Mouse (Mus musculus) cortical plate, adult 2 months (tissue): ENCODE measurements around the gene Cmss1. TPM values are rescaled to one million over a fixed set of nuclear protein-coding genes. Genes with fewer than 3 reads are reported as not detected.

Experiments used
- H3K27ac ChIP-seq: fragments of 200-500 bp; 2 replicates; pipeline ENCODE4 v1.5.1; 2012; ENCODE audit warnings: low read length, control low read depth, inconsistent platforms; ENCODE audit not compliant: insufficient read depth
- H3K4me1 ChIP-seq: fragments of 200-500 bp; 2 replicates; pipeline ENCODE4 v1.6.1; 2011; ENCODE audit warnings: low read length; ENCODE audit not compliant: control insufficient read depth, insufficient read depth
- H3K4me3 ChIP-seq: fragments of 200-500 bp; 2 replicates; pipeline ENCODE4 v1.5.1; 2011; ENCODE audit warnings: mild to moderate bottlenecking, low read length, control low read depth; ENCODE audit not compliant: insufficient read depth
- CTCF ChIP-seq: fragments of 200-500 bp; IDR thresholded peaks from 2 replicates; pipeline ENCODE4 v1.5.1; 2011; ENCODE audit warnings: mild to moderate bottlenecking, control low read depth, low read length; ENCODE audit not compliant: insufficient read depth; ENCODE audit errors: extremely low read depth
- POLR2A ChIP-seq: fragments of 200-500 bp; IDR thresholded peaks from 2 replicates; pipeline ENCODE4 v1.6.1; 2011; ENCODE audit warnings: mild to moderate bottlenecking, low read length, control low read depth; ENCODE audit not compliant: insufficient read depth; ENCODE audit errors: extremely low read depth
- polyA plus RNA-seq: library from polyadenylated mRNA; depleted of rRNA; stranded (reverse); fragments of >200 nt; gene quantifications from 2 replicates; pipeline ENCODE4 v1.2.3, GENCODE M21; 2012

Cmss1 gene
- polyA plus RNA-seq, 1 experiment, result 9.5 TPM

DNA sequence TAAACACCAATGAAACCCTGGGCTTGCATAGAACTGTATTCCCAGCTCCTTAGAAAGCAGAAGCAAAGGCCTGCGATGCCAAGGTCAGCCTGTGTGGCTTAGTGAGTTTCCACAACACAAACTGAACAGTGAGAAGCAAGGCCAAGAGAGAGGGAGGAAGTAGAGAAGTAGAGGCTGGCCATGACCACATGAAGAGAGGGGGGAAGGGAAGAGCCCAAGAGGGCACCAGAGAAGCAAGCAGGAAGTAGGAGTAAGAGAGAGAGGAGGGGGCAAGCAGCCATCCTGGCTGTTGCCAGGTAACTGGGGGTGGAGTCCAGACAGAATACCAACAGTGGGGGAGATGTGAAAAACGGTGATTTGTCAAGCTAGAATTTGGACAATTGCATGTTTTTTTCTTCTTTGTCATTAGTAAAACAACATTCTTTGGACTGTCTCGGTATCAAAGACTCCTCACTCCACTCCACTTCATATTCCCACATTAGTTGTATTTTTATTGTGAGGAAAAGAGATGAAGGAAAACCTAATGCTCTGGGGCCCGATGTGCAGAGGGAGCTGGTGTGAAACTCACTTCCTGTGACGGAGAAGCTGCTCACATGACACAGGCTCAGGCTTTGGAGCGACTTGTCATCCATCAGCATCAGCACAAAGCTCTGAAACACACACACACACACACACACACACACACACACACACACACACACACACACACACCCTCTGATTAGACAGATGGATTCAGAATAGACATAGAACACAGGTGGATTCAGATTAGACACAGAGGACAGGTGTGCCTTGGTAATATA, 183.5 kb downstream of the Cmss1 start:
- no peak overlapping the region for H3K4me3 ChIP-seq
- no peak for TF ChIP-seq POLR2A
- no peak for TF ChIP-seq CTCF
- no peak overlapping the region for H3K27ac ChIP-seq
- no peaks in the 10 kb centered on the region for H3K4me1 ChIP-seq

DNA sequence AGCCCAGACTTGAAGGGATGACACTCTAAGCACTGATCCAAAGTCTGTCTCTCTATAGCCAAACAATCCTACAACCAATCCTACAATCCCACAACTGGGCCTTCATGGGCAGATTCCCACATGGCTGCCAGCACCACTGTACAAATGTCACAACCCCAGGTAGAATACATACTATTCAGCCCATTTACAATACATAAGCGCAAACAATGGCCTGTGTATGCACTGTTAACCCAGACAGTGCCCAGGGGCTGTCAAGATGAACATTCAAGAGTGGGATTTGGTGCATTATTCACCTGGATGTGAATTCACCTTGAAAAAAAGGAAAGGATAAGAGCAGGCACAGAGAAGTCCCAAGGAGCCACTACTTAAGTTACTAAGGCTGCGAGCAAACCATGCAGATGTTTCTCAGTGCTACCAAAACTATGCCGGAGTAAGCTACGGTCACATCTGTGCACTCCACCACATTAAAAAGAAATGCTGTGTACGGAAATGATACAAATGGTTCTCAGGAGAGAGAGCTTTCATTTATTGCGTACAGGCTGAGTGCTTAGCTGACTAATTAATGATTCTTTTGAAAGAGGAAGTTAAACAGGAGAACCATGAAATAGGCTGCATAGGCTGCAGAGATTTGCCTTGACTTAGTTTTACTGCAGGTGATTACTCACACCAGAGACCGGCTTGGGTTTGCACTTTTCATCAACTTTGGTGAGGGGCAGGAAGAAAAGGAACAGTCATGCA, 184.8 kb downstream of the Cmss1 start:
- H3K4me1 ChIP-seq, result no peaks in the 10 kb centered on the region
- H3K4me3 ChIP-seq, result no peak overlapping the region
- TF ChIP-seq POLR2A (no peak), CTCF (no peak)
- H3K27ac ChIP-seq, result no peak overlapping the region

DNA sequence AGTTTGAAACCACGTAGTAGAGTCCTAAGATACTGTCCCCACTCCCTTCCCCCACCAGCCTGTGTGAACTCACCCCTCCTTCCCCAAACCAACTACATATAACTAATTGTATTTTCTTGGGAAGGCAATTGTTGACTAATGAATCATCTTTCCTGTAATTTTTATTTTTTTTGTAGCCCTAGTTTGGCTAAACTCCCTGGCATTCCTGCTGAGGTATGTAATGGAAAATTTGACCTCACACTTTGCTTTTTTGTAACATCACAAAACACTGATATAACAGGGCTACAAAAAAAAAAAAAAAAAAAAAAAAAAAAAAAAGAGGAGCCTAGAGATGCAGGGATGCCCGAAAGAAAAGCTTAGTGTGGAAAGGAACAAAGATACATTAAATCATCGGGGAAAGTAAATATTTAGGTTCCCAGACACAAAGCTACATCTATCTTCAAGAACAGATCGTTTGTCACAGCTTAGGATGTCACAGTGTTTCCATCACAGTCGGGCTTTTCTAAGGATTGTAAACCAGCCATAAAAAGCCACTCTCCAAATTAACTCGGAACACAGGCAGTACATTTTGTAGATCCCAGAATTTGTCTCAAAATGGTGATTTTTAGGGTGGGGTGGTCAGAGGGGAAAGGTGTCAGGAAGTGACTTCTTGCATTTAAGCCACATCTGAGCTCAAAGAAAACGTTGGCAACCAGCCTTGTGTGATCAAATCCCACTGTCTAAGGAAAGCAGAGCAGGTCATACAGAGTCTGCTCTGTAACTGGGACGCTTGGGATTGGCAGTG, 185.7 kb downstream of the Cmss1 start:
- TF ChIP-seq CTCF (no peak), POLR2A (no peak)
- Histone ChIP-seq H3K4me3 (no peak overlapping the region), H3K4me1 (no peaks in the 10 kb centered on the region), H3K27ac (no peak overlapping the region)

DNA sequence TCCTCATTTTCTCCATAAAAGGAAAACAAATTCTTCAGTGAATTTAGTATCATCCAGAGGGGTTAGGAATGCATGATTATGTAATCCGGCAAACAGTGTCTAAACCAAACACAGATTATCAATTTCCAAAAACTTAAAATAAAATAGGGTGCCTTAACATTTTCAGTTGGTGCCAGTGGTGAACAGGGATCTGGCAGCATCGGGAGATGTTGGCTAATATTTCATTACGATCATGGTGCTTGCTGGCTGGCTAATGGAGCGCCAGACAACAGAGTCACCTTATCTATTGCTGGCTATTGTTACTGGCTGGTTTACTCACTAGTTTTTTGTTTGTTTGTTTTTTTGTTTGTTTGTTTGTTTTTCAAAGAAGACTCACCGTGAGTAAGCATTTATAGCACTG, 186.8 kb downstream of the Cmss1 start:
- H3K4me1 ChIP-seq, result no peaks in the 10 kb centered on the region
- no peak overlapping the region for H3K27ac ChIP-seq
- TF ChIP-seq POLR2A (no peak), CTCF (no peak)

GRCm38 (mm10) chr16:57419332-57419731, 187.3 kb downstream of the Cmss1 start:
- no peak overlapping the region for H3K27ac ChIP-seq
- H3K4me3 ChIP-seq, result no peak overlapping the region
- no peaks in the 10 kb centered on the region for H3K4me1 ChIP-seq
- no peak for TF ChIP-seq POLR2A
- TF ChIP-seq CTCF, result no peak

More for the DNA sequence above, 186.8 kb downstream of the Cmss1 start:
- no peak overlapping the region for H3K4me3 ChIP-seq

DNA sequence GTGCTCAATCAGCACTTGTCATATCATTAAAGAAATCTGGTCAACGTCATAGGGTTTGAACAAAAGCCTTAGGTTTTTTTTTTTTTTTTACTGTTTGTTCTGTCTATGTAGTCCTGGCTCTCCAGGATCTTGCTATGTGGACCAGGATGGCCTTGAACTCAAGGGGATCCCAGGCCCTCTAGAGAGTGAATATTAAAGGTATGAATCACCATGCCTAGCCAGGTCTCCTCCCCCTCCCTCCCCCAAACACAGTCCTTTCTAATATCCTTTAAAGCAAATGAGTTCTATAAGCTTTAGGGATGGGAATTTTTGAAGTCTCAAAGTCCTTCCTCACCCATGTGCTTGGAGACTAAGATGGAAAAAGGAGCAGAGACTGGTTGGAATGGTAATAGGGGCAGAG, 188.7 kb downstream of the Cmss1 start:
- H3K27ac ChIP-seq, result no peak overlapping the region
- no peak overlapping the region for H3K4me3 ChIP-seq
- TF ChIP-seq CTCF, result no peak
- TF ChIP-seq POLR2A, result no peak
- H3K4me1 ChIP-seq, result no peaks in the 10 kb centered on the region

DNA sequence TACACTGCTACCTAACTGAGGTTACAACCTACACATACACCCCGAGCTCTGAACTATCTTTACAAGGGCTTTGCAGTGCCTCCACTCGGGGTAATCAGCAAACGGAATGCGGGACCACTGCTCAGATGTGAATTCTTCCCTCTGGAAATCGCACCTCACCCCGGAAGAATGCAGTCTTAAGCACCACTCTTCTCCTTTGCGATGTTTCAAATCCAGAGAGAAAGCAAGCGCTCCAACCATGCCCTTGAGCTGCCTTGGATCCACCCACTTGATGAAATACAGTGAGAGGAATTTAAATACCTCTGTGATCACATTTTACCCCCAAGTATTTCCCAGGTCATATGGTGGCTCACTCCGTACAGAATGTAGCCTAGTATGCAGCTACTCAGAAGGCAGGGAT, 189.6 kb downstream of the Cmss1 start:
- no peak overlapping the region for H3K27ac ChIP-seq
- TF ChIP-seq POLR2A (no peak), CTCF (no peak)
- no peaks in the 10 kb centered on the region for H3K4me1 ChIP-seq
- H3K4me3 ChIP-seq, result no peak overlapping the region

DNA sequence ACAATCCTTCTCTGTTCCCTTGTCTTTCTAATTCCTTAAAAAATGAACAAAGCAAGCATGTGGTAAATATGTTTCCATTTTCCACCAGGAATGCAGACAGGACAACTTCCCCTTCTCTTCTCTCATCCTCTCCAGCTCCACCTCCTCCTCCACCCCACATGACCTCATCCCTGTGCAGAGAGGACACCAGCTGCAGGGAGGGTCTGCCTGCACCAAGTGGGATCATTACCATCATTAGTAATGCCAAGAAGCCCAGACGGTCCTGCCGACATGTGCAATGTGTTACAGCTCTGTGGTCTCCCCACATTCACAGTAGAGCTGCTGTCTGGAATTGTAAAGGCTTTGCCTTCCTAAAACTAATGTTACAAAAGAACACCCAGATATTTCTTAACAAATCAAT, 190.6 kb downstream of the Cmss1 start:
- TF ChIP-seq CTCF, result no peak
- TF ChIP-seq POLR2A, result no peak

GRCm38 (mm10) chr16:57412766-57413165, 193.9 kb downstream of the Cmss1 start:
- H3K27ac ChIP-seq, result no peak overlapping the region
- H3K4me3 ChIP-seq, result no peak overlapping the region
- no peak for TF ChIP-seq CTCF
- TF ChIP-seq POLR2A, result no peak
- H3K4me1 ChIP-seq, result no peaks in the 10 kb centered on the region

More for the DNA sequence above, 190.6 kb downstream of the Cmss1 start:
- Histone ChIP-seq H3K27ac (no peak overlapping the region), H3K4me1 (no peaks in the 10 kb centered on the region), H3K4me3 (no peak overlapping the region)

DNA sequence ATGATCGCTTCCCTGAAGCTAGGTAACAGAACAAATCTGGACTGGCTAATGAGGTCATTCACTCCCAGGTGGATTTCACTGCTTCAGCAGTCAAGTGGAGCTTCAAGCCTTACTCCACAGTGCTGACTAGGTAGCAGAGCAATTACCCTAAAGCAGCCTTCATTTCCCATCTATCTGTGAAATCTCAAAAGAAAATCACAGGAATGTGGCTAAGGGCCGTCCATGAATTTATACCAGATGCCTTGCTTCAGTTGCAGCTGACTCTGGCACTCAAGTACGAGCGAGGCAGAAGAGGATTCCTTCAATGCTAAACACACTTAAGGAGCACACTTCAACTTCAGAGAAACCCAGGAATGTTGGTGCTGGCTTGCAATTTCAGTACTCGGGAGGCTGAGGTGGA, 202.8 kb downstream of the Cmss1 start:
- TF ChIP-seq POLR2A (no peak), CTCF (no peak)
- no peak overlapping the region for H3K4me3 ChIP-seq
- H3K4me1 ChIP-seq, result no peaks in the 10 kb centered on the region
- no peak overlapping the region for H3K27ac ChIP-seq
